Mouse (Mus musculus) splenic B cell, adult 2 months (primary cell): ENCODE results near the gene Tpi1.
A peak's percentile ranks its signal among the peaks of the same experiment; 100 is the strongest.
"Not testable (repeated sequence)": the region's sequence is repeated elsewhere in the genome, so short reads cannot be mapped to it uniquely, and the experiment has no call there.

Experiments
- DNase-seq: peaks from one replicate; pipeline ENCODE4 v3.0.0-alpha.2; 2011; ENCODE audit warnings: low read depth, low spot score
- H3K27me3 ChIP-seq: 2 replicates; pipeline ENCODE4 v1.6.1; 2012; ENCODE audit warnings: mild to moderate bottlenecking, low read length, moderate library complexity, mixed read lengths; ENCODE audit not compliant: control insufficient read depth, poor library complexity, insufficient read depth, severe bottlenecking
- H3K36me3 ChIP-seq: 2 replicates; pipeline ENCODE4 v1.6.1; 2012; ENCODE audit warnings: mild to moderate bottlenecking, low read length, moderate library complexity, mixed read lengths; ENCODE audit not compliant: control insufficient read depth, poor library complexity, insufficient read depth, severe bottlenecking

Gene Tpi1

GRCm38 (mm10) chr6:124840241-124841167 is 26.4 kb upstream of the Tpi1 start, which contains the start of gene Gnb3:
TSS of gene Gnb3 (minus strand) at chr6:124840275.
- H3K36me3 ChIP-seq: no peaks in the 10 kb centered on the region
- DNase-seq: peak; percentile 62
- H3K27me3 ChIP-seq: no peaks in the 10 kb centered on the region

GRCm38 (mm10) chr6:124839805-124840204 is 25.7 kb upstream of the Tpi1 start:
- no peaks in the 10 kb centered on the region for H3K36me3 ChIP-seq
- DNase-seq: no peak
- no peaks in the 10 kb centered on the region for H3K27me3 ChIP-seq

GRCm38 (mm10) chr6:124836411-124836810 is 22.3 kb upstream of the Tpi1 start:
- DNase-seq: no peak
- Histone ChIP-seq H3K27me3 (no peaks in the 10 kb centered on the region), H3K36me3 (no peaks in the 10 kb centered on the region)

GRCm38 (mm10) chr6:124835531-124835930 is 21.4 kb upstream of the Tpi1 start:
- Histone ChIP-seq H3K27me3 (no peaks in the 10 kb centered on the region), H3K36me3 (no peaks in the 10 kb centered on the region)
- DNase-seq: no peak

GRCm38 (mm10) chr6:124834512-124835081 is 20.5 kb upstream of the Tpi1 start:
- no peak for DNase-seq
- H3K27me3 ChIP-seq: no peaks in the 10 kb centered on the region

GRCm38 (mm10) chr6:124831649-124832048 is 17.6 kb upstream of the Tpi1 start:
- no peak for DNase-seq
- no peaks in the 10 kb centered on the region for H3K36me3 ChIP-seq

More at GRCm38 (mm10) chr6:124834512-124835081, 20.5 kb upstream of the Tpi1 start:
- no peaks in the 10 kb centered on the region for H3K36me3 ChIP-seq

DNA sequence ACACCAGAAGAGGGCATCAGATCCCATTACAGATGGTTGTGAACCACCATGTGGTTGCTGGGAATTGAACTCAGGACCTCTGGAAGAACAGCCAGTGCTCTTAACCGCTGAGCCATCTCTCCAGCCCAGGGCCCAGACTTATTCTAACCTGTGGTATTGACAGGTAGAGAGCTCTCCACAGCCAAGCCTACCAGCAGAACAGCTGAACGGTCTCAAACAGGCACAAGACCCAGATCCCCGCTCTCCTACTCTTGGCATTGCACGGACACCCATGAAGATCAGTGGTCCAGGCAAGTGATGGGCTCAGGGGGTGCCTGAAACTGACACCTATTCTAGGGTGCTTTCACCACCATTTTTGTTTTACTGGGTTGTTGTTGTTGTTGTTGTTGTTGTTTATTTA is 17.1 kb upstream of the Tpi1 start:
- not testable (repeated sequence) for H3K27me3 ChIP-seq, H3K36me3 ChIP-seq, DNase-seq

More at GRCm38 (mm10) chr6:124831649-124832048, 17.6 kb upstream of the Tpi1 start:
- no peaks in the 10 kb centered on the region for H3K27me3 ChIP-seq

DNA sequence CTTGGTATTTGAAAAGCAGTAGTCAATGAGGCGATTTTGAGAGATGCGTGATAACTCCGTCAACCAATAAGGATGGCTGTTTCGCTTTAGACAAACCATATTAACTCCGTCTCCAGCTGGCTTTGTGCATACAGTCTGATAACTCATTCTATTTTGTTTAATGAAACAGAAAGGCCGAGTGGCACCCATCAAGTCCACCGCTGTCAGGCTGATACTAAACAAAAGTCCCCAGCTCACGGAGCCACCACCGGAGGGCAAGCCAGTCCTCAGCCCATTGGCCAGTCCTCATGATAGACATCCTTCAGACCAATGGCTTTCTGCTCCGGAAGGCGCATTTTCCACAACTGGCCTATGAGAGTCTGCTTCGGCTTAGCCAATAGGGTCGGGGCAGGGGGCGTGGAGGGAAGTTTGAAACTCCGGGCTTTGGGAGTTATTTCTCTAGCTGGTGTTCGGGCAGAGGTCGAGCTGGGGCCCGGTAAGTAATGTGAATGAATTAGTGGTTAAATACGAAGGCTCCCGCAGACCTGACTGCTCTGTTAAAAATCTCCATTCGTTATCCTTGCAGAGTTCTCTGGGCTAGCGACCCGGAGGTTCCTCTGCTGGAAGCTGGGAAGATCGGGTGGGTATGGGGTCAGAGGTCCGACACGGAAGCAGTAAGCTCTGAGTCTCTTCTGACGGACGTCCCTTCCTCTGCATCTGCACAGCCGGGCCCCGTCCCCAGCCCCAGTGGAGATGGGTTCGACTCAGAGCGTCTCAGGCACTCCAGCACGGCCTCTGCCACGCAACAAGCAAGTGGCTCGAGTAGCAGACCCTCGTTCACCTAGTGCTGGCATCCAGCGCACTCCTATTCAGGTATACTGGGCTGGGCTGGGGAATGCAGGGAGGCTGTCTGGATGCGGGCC is 16.0 kb upstream of the Tpi1 start:
- peak; percentile 95 for DNase-seq
- H3K36me3 ChIP-seq: no peaks in the 10 kb centered on the region
- H3K27me3 ChIP-seq: no peaks in the 10 kb centered on the region

DNA sequence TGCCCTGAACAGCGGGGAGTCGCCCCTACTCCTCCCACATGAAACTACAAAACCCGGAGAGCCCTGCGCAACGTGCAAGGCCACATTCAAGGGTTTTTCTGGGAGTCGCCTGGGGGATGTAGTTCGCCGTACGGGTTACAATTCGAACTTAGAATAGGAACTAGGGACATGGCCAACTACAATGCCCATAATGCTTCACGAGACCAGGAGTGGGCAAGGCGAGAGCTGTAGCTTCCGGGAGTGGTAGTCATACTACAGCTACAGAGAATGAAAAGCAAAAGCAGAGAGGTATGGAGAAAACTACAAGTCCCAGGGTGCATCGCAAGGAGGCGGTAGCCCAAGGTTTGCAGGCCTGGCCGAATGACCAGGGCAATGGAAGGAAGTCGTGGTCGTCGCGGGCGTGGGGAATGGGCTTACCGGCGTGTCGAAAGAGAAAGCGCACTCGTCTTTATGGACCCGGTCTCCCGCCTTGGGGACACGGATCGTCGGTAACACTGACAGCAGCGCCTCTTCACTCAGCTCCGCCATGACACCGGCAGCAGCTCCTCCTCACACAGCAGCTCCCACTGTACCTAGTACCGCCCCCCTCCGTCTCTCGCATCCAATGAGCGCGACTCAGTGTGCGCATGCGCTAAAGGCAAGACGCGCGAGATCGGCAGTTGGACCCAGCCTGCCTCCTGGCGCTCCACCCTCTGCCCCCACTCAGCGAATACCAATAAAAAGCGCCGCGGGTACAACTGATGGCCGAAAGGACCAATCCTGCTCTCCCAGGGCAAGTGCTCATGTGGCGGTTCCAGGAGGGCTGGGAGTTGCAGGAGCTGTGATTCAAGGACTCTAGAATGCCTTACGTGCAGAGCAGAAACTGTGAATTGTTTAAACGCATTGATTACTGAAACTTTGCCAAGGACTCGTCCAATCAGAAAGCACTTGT is 15.0 kb upstream of the Tpi1 start, which contains the start of the genes Usp5 and Cdca3:
Gene Usp5 (minus strand): TSS at position 617 of the 931 bp plus-strand sequence.
Gene Cdca3 (plus strand): TSS at position 680 of the 931 bp plus-strand sequence.
- Histone ChIP-seq H3K36me3 (peaks cover 2% of the 10 kb centered on the region), H3K27me3 (no peaks in the 10 kb centered on the region)
- DNase-seq: peak; percentile 99

GRCm38 (mm10) chr6:124828101-124828592 is 14.1 kb upstream of the Tpi1 start:
- H3K36me3 ChIP-seq: peaks cover 6% of the 10 kb centered on the region
- H3K27me3 ChIP-seq: no peaks in the 10 kb centered on the region
- DNase-seq: peak; percentile 25

DNA sequence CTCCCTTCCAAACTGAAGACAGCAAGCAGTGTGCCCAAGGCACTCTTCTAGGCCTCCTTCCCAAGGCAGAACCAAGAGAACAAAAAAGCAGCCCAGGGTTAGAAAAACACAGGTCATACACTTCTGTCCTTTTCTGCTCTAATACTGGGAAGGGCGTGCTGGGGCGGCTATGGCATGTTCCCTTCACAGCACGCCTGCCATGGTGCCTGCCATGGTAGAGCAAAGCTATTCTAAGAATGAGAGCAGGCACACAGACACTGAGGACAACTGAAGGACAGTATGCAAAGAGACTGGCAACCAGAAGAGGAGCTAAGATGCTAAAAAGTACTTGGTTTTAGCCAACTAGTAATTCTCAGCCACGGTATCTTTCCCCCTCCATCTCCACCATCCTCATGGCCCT is 8.0 kb upstream of the Tpi1 start:
- DNase-seq: no peak
- Histone ChIP-seq H3K36me3 (peaks cover 6% of the 10 kb centered on the region), H3K27me3 (no peaks in the 10 kb centered on the region)

- Histone ChIP-seq H3K36me3 (peaks cover 6% of the 10 kb centered on the region), H3K27me3 (no peaks in the 10 kb centered on the region)
- no peak for DNase-seq
These were observed 6.8 kb upstream of the Tpi1 start for GRCm38 (mm10) chr6:124820891-124821290.

GRCm38 (mm10) chr6:124817971-124818370 is 3.9 kb upstream of the Tpi1 start:
- Histone ChIP-seq H3K27me3 (no peaks in the 10 kb centered on the region), H3K36me3 (no peaks in the 10 kb centered on the region; the same call in none of the 2 replicates)
- no peak for DNase-seq
